Mouse (Mus musculus): Measurements from ENCODE around the gene Atp2b1.

DNA sequence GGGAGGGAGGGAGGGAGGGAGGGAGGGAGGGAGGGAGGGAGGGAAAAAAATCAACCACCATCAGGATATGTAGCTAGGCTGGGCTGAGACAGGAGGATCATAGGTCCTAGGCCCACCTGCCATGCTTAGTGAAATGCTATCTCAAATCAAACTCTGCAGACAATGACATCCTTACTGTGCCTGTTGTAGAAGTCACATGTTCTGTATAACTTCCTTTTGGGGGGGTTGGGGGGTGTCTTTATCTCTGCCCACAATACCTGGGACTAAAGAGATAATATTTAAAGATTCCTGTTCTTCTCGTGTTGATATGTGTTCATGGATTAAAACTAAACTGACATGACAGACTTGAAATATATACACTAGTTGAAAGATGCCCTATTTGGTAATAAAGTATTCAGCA is 35.5 kb downstream of the Atp2b1 start:
- TF ChIP-seq MAX (IDR thresholded peaks at IDR 0.05; ENCODE audit: low read length), result no peak
- no peak for TF ChIP-seq CHD1 (IDR thresholded peaks at IDR 0.05; ENCODE audit: low read depth, low read length)
- TF ChIP-seq UBTF (IDR thresholded peaks at IDR 0.05; ENCODE audit: low read depth, low read length), result no peak
- TF ChIP-seq CTCF (conservative IDR thresholded peaks at IDR 0.05 in 1 of 2, IDR thresholded peaks at IDR 0.05 in 1 of 2; ENCODE audit: low read depth in 2 of 2, low read length in 2 of 2), result no peak

Measured in CH12.LX (cell line).